Mouse (Mus musculus) forebrain, postnatal 0 days (tissue): ENCODE measurements at regions not wholly inside any gene's neighbourhood (a gene's known extent, or its start where the extent isn't known, plus 50 kb on each side); places are given as distances from the start of the nearest gene placed in this dataset.
"Not testable (repeated sequence)": the region's sequence is repeated elsewhere in the genome, so short reads cannot be mapped to it uniquely, and the experiment has no call there.

Source experiments
- ATAC-seq: fragments of 200-750 bp; cut with Nextera tagmentation; 2 replicates; pipeline ENCODE4 v1.8.0; 2017; ENCODE audit warnings: mild to moderate bottlenecking, moderate library complexity
- DNase-seq: peaks from one replicate; pipeline ENCODE4 v3.0.0-alpha.2; 2015
- H3K27ac ChIP-seq: fragments of 300-500 bp; sonication (generic); 2 replicates; pipeline ENCODE4 v1.5.1; 2014; ENCODE audit warnings: low read depth, mild to moderate bottlenecking, antibody characterized with exemption, low read length, moderate library complexity, mixed read lengths
- H3K27me3 ChIP-seq: fragments of 300-500 bp; sonication (generic); 2 replicates; pipeline ENCODE4 v1.6.1; 2014; ENCODE audit warnings: mild to moderate bottlenecking, low read length, mixed read lengths; ENCODE audit not compliant: insufficient read depth
- H3K36me3 ChIP-seq: fragments of 300-500 bp; sonication (generic); 2 replicates; pipeline ENCODE4 v1.6.1; 2014; ENCODE audit warnings: mild to moderate bottlenecking, moderate library complexity; ENCODE audit not compliant: insufficient read depth
- H3K4me1 ChIP-seq: fragments of 300-500 bp; sonication (generic); 2 replicates; pipeline ENCODE4 v1.6.1; 2014; ENCODE audit warnings: antibody characterized with exemption; ENCODE audit not compliant: insufficient read depth
- H3K4me2 ChIP-seq: fragments of 300-500 bp; sonication (generic); 2 replicates; pipeline ENCODE4 v1.6.1; 2014; ENCODE audit warnings: low read depth, mild to moderate bottlenecking, moderate library complexity
- H3K4me3 ChIP-seq: fragments of 300-500 bp; sonication (generic); 2 replicates; pipeline ENCODE4 v1.5.1; 2014; ENCODE audit warnings: low read depth, low read length, mixed read lengths
- H3K9ac ChIP-seq: fragments of 300-500 bp; sonication (generic); 2 replicates; pipeline ENCODE4 v1.6.1; 2014; ENCODE audit warnings: mild to moderate bottlenecking
- H3K9me3 ChIP-seq: fragments of 300-500 bp; sonication (generic); 2 replicates; pipeline ENCODE4 v1.6.1; 2016; ENCODE audit warnings: low read length
- CTCF ChIP-seq: sonication (generic); IDR thresholded peaks from 2 replicates; pipeline ENCODE4 v1.5.1; 2016; ENCODE audit warnings: antibody characterized with exemption, control low read depth, low read depth
- WGBS: fragments of 180-500 bp; shearing (Covaris S2); extraction: QIAGEN DNeasy Blood & Tissue Kit; methylation state at CpG from one replicate; pipeline ENCODE4 v1.1.7; 2014; 5-methylcytosine and 5-hydroxymethylcytosine counted together

- no peak for TF ChIP-seq CTCF
- no peaks in the 10 kb centered on the region for H3K36me3 ChIP-seq
- DNase-seq (no peak), ATAC-seq (no peak)
- no peaks in the 10 kb centered on the region for H3K27me3 ChIP-seq
- no peak overlapping the region for H3K4me2 ChIP-seq
- 69% methylated on average over 8 of the region's 8 CpGs for WGBS
- H3K9me3 ChIP-seq = no peaks in the 10 kb centered on the region
- H3K27ac ChIP-seq = no peak overlapping the region
- H3K9ac ChIP-seq = no peak overlapping the region
- no peak overlapping the region for H3K4me3 ChIP-seq
- H3K4me1 ChIP-seq = no peaks in the 10 kb centered on the region
Observed at GRCm38 (mm10) chr1:83970641-83971285, 393.2 kb downstream of the Pid1 start.

GRCm38 (mm10) chr1:83964631-83965030 is 399.3 kb downstream of the Pid1 start:
- H3K4me1 ChIP-seq, H3K36me3 ChIP-seq, H3K27me3 ChIP-seq, H3K4me2 ChIP-seq, H3K9ac ChIP-seq, H3K4me3 ChIP-seq, ATAC-seq, DNase-seq, H3K27ac ChIP-seq, H3K9me3 ChIP-seq: not testable (repeated sequence)

DNA sequence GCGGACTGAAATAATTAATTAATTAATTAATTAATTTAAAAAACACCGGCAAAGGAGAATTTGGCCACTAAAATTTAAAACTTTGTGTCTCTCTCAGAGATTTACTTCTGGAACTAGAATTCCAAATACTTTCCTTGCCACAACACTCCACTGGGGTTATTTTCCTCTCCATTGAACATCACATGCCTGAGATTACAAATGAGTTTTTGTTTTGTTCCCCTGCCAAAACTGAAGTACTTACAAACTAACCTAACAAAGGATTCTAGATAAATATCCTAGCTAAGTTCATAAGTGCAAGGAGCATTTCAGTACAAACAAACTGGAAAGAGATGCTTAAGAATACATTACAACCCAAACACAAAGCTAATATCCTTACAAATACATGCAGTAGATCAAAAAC is 402.2 kb downstream of the Pid1 start:
- no peak overlapping the region for H3K27ac ChIP-seq
- H3K4me3 ChIP-seq = no peak overlapping the region
- no peaks in the 10 kb centered on the region for H3K27me3 ChIP-seq
- H3K9ac ChIP-seq = no peak overlapping the region
- no peaks in the 10 kb centered on the region for H3K36me3 ChIP-seq
- no peak for ATAC-seq
- TF ChIP-seq CTCF = no peak
- WGBS = 61% methylated on average over 2 of the region's 2 CpGs
- no peaks in the 10 kb centered on the region for H3K9me3 ChIP-seq
- H3K4me2 ChIP-seq = no peak overlapping the region
- DNase-seq = no peak
- no peaks in the 10 kb centered on the region for H3K4me1 ChIP-seq

- no peak overlapping the region for H3K9ac ChIP-seq
- H3K4me2 ChIP-seq = no peak overlapping the region
- no peaks in the 10 kb centered on the region for H3K36me3 ChIP-seq
- no peak overlapping the region for H3K27ac ChIP-seq
- DNase-seq = no peak
- no peak for ATAC-seq
- 84% methylated on average over 4 of the region's 4 CpGs for WGBS
- no peaks in the 10 kb centered on the region for H3K4me1 ChIP-seq
- TF ChIP-seq CTCF = no peak
- H3K4me3 ChIP-seq = no peak overlapping the region
- no peaks in the 10 kb centered on the region for H3K27me3 ChIP-seq
- H3K9me3 ChIP-seq = no peaks in the 10 kb centered on the region
Observed at GRCm38 (mm10) chr1:83959756-83960155, 404.2 kb downstream of the Pid1 start.

DNA sequence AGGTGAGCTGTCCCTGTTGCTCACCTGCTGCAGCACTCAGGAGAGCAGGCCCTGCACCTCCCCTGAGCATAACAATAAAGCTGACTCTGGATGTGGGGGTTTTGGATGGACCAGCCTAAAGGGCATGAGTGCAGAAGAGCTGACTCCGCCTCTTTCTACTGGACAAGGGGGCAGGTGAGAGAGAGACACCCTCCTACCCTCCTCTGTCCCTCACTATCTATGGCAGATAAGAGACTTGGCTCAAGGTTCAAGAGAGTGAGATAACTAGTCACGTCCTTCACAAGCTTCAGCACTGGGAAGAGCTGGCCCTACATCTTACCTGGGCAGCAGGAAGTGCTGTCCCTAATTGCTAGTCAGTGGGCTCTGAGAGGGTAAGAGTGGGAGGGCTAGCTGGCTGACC is 441.1 kb downstream of the Pid1 start:
- H3K9ac ChIP-seq = no peak overlapping the region
- DNase-seq (no peak), ATAC-seq (no peak)
- H3K4me3 ChIP-seq = no peak overlapping the region
- H3K27ac ChIP-seq = no peak overlapping the region
- no peaks in the 10 kb centered on the region for H3K9me3 ChIP-seq
- H3K4me2 ChIP-seq = no peak overlapping the region
- H3K36me3 ChIP-seq = no peaks in the 10 kb centered on the region
- no peaks in the 10 kb centered on the region for H3K27me3 ChIP-seq
- H3K4me1 ChIP-seq = no peaks in the 10 kb centered on the region
- TF ChIP-seq CTCF = no peak
- WGBS = 84% methylated on average over 2 of the region's 2 CpGs

GRCm38 (mm10) chr1:83915454-83915853 is 448.5 kb downstream of the Pid1 start:
- TF ChIP-seq CTCF = no peak
- Histone ChIP-seq H3K27me3 (no peaks in the 10 kb centered on the region), H3K36me3 (no peaks in the 10 kb centered on the region), H3K4me1 (no peaks in the 10 kb centered on the region), H3K9ac (no peak overlapping the region), H3K27ac (no peak overlapping the region), H3K9me3 (no peaks in the 10 kb centered on the region), H3K4me2 (no peak overlapping the region), H3K4me3 (no peak overlapping the region)
- 78% methylated on average over 5 of the region's 5 CpGs for WGBS
- ATAC-seq (no peak), DNase-seq (no peak)

DNA sequence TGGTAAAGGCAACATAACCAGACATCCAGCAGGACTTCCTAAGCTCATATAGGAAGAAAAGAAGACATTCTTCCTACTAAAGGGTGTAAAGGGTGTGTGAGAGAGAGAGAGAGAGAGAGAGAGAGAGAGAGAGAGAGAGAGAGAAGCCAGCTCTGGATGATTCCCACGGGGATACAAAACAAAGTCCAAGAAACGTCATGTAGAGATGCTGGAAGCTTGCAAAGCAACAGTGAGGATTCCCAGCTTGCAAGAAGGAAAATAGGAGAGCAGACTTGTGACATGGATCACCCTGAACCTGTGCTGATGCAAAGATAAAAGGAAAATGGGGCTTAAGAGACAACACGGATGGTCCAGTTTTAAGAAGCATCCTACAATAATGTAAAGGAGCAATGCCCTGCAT is 456.6 kb downstream of the Pid1 start:
- Histone ChIP-seq H3K9ac (no peak overlapping the region), H3K36me3 (no peaks in the 10 kb centered on the region), H3K4me3 (no peak overlapping the region), H3K27me3 (no peaks in the 10 kb centered on the region), H3K4me1 (no peaks in the 10 kb centered on the region), H3K27ac (no peak overlapping the region), H3K4me2 (no peak overlapping the region), H3K9me3 (no peaks in the 10 kb centered on the region)
- ATAC-seq (no peak), DNase-seq (no peak)
- TF ChIP-seq CTCF = no peak
- 44% methylated on average over 3 of the region's 3 CpGs for whole genome bisulfite sequencing

GRCm38 (mm10) chr1:83906906-83907305 is 457.1 kb downstream of the Pid1 start:
- Histone ChIP-seq H3K4me2 (no peak overlapping the region), H3K9ac (no peak overlapping the region), H3K36me3 (no peaks in the 10 kb centered on the region), H3K27ac (no peak overlapping the region), H3K4me3 (no peak overlapping the region), H3K4me1 (no peaks in the 10 kb centered on the region), H3K27me3 (no peaks in the 10 kb centered on the region), H3K9me3 (no peaks in the 10 kb centered on the region)
- ATAC-seq (no peak), DNase-seq (no peak)
- no peak for TF ChIP-seq CTCF
